Mouse (Mus musculus) T-helper 1 cell (primary cell): ENCODE measurements around the gene Cyth3.

Source experiments
- in situ Hi-C: fragments of 300-600 bp; cut with MboI, MseI; formaldehyde crosslinking; loops from one replicate; pipeline ENCODE4 v1.15.1; 2025; ENCODE audit warnings: high pct_unique_total_duplicates

Cyth3 gene

GRCm38 (mm10) chr5:143668884-143669283, 46.6 kb downstream of the Cyth3 start:
- in situ Hi-C loops: no loop called here

- in situ Hi-C loops: no loop called here
Observed at GRCm38 (mm10) chr5:143669393-143669792, 47.1 kb downstream of the Cyth3 start.

- in situ Hi-C loops: no loop called here
Observed at GRCm38 (mm10) chr5:143669839-143670238, 47.6 kb downstream of the Cyth3 start.

GRCm38 (mm10) chr5:143670740-143671415, 48.6 kb downstream of the Cyth3 start:
- in situ Hi-C loops: no loop called here

GRCm38 (mm10) chr5:143674576-143674975, 52.3 kb downstream of the Cyth3 start:
- in situ Hi-C loops: no loop called here

- in situ Hi-C loops: no loop called here
Observed at GRCm38 (mm10) chr5:143676218-143676985, 54.2 kb downstream of the Cyth3 start.

GRCm38 (mm10) chr5:143677363-143677762, 55.1 kb downstream of the Cyth3 start:
- in situ Hi-C loops: no loop called here

- in situ Hi-C loops: no loop called here
Observed at GRCm38 (mm10) chr5:143678634-143679271, 56.5 kb downstream of the Cyth3 start.

- in situ Hi-C loops: no loop called here
Observed at GRCm38 (mm10) chr5:143679654-143680053, 57.4 kb downstream of the Cyth3 start.

GRCm38 (mm10) chr5:143683696-143684095, 61.4 kb downstream of the Cyth3 start:
- in situ Hi-C loops: no loop called here

- in situ Hi-C loops: no loop called here
Observed at GRCm38 (mm10) chr5:143684911-143685390, 62.7 kb downstream of the Cyth3 start.

- in situ Hi-C loops: no loop called here
Observed at GRCm38 (mm10) chr5:143686456-143686855, 64.2 kb downstream of the Cyth3 start.

GRCm38 (mm10) chr5:143687589-143687988, 65.3 kb downstream of the Cyth3 start:
- in situ Hi-C loops: no loop called here

GRCm38 (mm10) chr5:143690392-143690791, 68.1 kb downstream of the Cyth3 start:
- in situ Hi-C loops: no loop called here

GRCm38 (mm10) chr5:143690926-143691325, 68.7 kb downstream of the Cyth3 start:
- in situ Hi-C loops: no loop called here

- in situ Hi-C loops: no loop called here
Observed at GRCm38 (mm10) chr5:143696323-143696722, 74.1 kb downstream of the Cyth3 start.

GRCm38 (mm10) chr5:143698454-143698853, 76.2 kb downstream of the Cyth3 start:
- in situ Hi-C loops: no loop called here

- in situ Hi-C loops: no loop called here
Observed at GRCm38 (mm10) chr5:143700247-143700646, 78.0 kb downstream of the Cyth3 start.

GRCm38 (mm10) chr5:143701074-143701473, 78.8 kb downstream of the Cyth3 start:
- in situ Hi-C loops: no loop called here

- in situ Hi-C loops: loop anchor here (5.0 kb wide), 1 partner anchor 133 kb away; no protein-coding TSS in a partner anchor
Observed at GRCm38 (mm10) chr5:143704875-143705658, 82.8 kb downstream of the Cyth3 start.

GRCm38 (mm10) chr5:143705659-143705982, 83.4 kb downstream of the Cyth3 start:
- in situ Hi-C loops: loop anchor here (5.0 kb wide), 1 partner anchor 133 kb away; no protein-coding TSS in a partner anchor
